In genomic region chr17:40933985-40934384, GRCm38 (mm10) we compare ENCODE assay signal across 9 mouse cellular contexts. TPM values are rescaled to one million over a fixed set of nuclear protein-coding genes. Genes with fewer than 3 reads are reported as not detected.
DNase-seq lines count a peak whose midpoint lies in the region; ATAC-seq and TF ChIP-seq lines count a peak whose summit lies in the region.
"Had no signal": no experiment of that assay in that cellular context is flagged by ENCODE, and none has a peak within 500 bp of the region (broad histone marks: within the 10 kb centered on the region; RNA-seq: fewer than 3 reads in every experiment).

No protein-coding gene starts in this region.

- ATAC-seq in hindbrain, embryonic 15.5 days (ENCODE audit: low FRiP score, low read depth): peak; percentile 35; the same call in 1 of the 2 replicates
- ATAC-seq in midbrain, embryonic 11.5 days (ENCODE audit: low FRiP score): peak; percentile 55

- H3K4me3 ChIP-seq in thymus, adult 2 months (ENCODE audit: control insufficient read depth, insufficient read depth, low read length): peak overlapping the region; percentile 94
- peak overlapping the region; percentile 55 for H3K4me3 ChIP-seq in hindbrain, embryonic 15.5 days
- peak overlapping the region; percentile 62 for H3K4me3 ChIP-seq in midbrain, embryonic 11.5 days (ENCODE audit: low read depth, low read length)

- under 1% methylated on average over 14 of the region's 14 CpGs for WGBS in thymus, adult 2 months
- WGBS in hindbrain, embryonic 15.5 days: under 1% methylated on average over 14 of the region's 14 CpGs
- 2% methylated on average over 14 of the region's 14 CpGs for WGBS in midbrain, embryonic 11.5 days

- peak; percentile 9 for DNase-seq in cerebellum, adult 11 months
- no peak for DNase-seq in cerebellum, postnatal 36 days
- no peak for DNase-seq in thymus, adult 2 months
- DNase-seq in thymus, postnatal 4 days: no peak
- peak; percentile 88 for DNase-seq in midbrain, embryonic 11.5 days (ENCODE audit: low spot score, missing footprints)
- DNase-seq in gastrocnemius, postnatal 36 days: no peak
- DNase-seq in adrenal gland, adult 18-20 months (ENCODE audit: low spot score in 2 of 2): no peak

- H3K4me2 ChIP-seq in hindbrain, embryonic 15.5 days: peak overlapping the region; percentile 90
- H3K4me2 ChIP-seq in midbrain, embryonic 11.5 days: peak overlapping the region; percentile 59

- TF ChIP-seq POLR2A in thymus, adult 2 months (IDR thresholded peaks at IDR 0.05; ENCODE audit: control insufficient read depth, extremely low read depth, insufficient read depth, low read length, poor library complexity): no peak

- H3K36me3 ChIP-seq in thymus, adult 2 months (ENCODE audit: control insufficient read depth, insufficient read depth, low read length): peaks cover 4% of the 10 kb centered on the region; the same call in 1 of the 2 replicates
- H3K36me3 ChIP-seq in hindbrain, embryonic 15.5 days: peaks cover 4% of the 10 kb centered on the region
- no peaks in the 10 kb centered on the region for H3K36me3 ChIP-seq in midbrain, embryonic 11.5 days (ENCODE audit: control insufficient read depth, insufficient read depth, low read length)

- H3K27me3 ChIP-seq in thymus, adult 2 months (ENCODE audit: control insufficient read depth, insufficient read depth, low read length): no peaks in the 10 kb centered on the region
- H3K27me3 ChIP-seq in hindbrain, embryonic 15.5 days: no peaks in the 10 kb centered on the region
- no peaks in the 10 kb centered on the region for H3K27me3 ChIP-seq in midbrain, embryonic 11.5 days (ENCODE audit: control insufficient read depth, insufficient read depth, low read length)

- intact Hi-C loops in gastrocnemius, postnatal 36 days (cut with DNase I): no loop called here

- H3K4me1 ChIP-seq in thymus, adult 2 months (replicated peaks; ENCODE audit: control insufficient read depth, insufficient read depth, low read length): no peaks in the 10 kb centered on the region
- H3K4me1 ChIP-seq in hindbrain, embryonic 15.5 days (replicated peaks): peaks cover 14% of the 10 kb centered on the region
- H3K4me1 ChIP-seq in midbrain, embryonic 11.5 days (ENCODE audit: control insufficient read depth, insufficient read depth, low read length): peaks cover 3% of the 10 kb centered on the region; the same call in 1 of the 2 replicates

- peak overlapping the region; percentile 34; the same call in 1 of the 2 replicates for H3K9ac ChIP-seq in hindbrain, embryonic 15.5 days
- peak overlapping the region; percentile 68 for H3K9ac ChIP-seq in midbrain, embryonic 11.5 days (ENCODE audit: low read length)

- peak overlapping the region; percentile 30; the same call in 1 of the 2 replicates for H3K27ac ChIP-seq in thymus, adult 2 months (ENCODE audit: control insufficient read depth, insufficient read depth, low read length)
- no peak overlapping the region for H3K27ac ChIP-seq in hindbrain, embryonic 15.5 days (replicated peaks)
- no peak overlapping the region for H3K27ac ChIP-seq in midbrain, embryonic 11.5 days (ENCODE audit: low read depth, low read length)

- no peaks in the 10 kb centered on the region for H3K9me3 ChIP-seq in hindbrain, embryonic 15.5 days
- no peaks in the 10 kb centered on the region for H3K9me3 ChIP-seq in midbrain, embryonic 11.5 days (ENCODE audit: control insufficient read depth, low read length)

- TF ChIP-seq CTCF in thymus, adult 2 months (IDR thresholded peaks at IDR 0.05; ENCODE audit: borderline replicate concordance, control insufficient read depth, extremely low read depth, insufficient read depth, low read length, poor library complexity): no peak

RNA-seq across cellular contexts. Expression of gene Mut, which starts 0.5 kb away (rescaled TPM):
- polyA plus RNA-seq in thymus, adult 2 months (2012; rRNA removed): 9.1 and 9.2 TPM in 2 replicates
- polyA plus RNA-seq in hindbrain, embryonic 15.5 days (2015; fragmentation: Nextera tagmentation; extraction: Ambion mirVana): 22.3 and 24.0 TPM in 2 replicates
- 30.1 and 31.2 TPM in 2 replicates for polyA plus RNA-seq in midbrain, embryonic 11.5 days (2014; fragmentation: Nextera tagmentation; extraction: Ambion mirVana)
- 10 to 100 TPM; 59.3 to 76.9 TPM for total RNA-seq in gastrocnemius, postnatal 36 days (2021)
- total RNA-seq in adrenal gland, adult 18-20 months (2021): 100 to 1,000 TPM; 148 to 173 TPM

RNA-seq across cellular contexts. Expression of gene Cenpq, which starts 0.9 kb away (rescaled TPM):
- polyA plus RNA-seq in thymus, adult 2 months (2012; rRNA removed): 3.9 and 4.8 TPM in 2 replicates
- polyA plus RNA-seq in hindbrain, embryonic 15.5 days (2015; fragmentation: Nextera tagmentation; extraction: Ambion mirVana): 11.0 and 11.6 TPM in 2 replicates
- 44.1 and 47.8 TPM in 2 replicates for polyA plus RNA-seq in midbrain, embryonic 11.5 days (2014; fragmentation: Nextera tagmentation; extraction: Ambion mirVana)
- total RNA-seq in gastrocnemius, postnatal 36 days (2021): 1 to 10 TPM; 2.7 to 4.1 TPM
- total RNA-seq in adrenal gland, adult 18-20 months (2021): 1 to 10 TPM; 5.9 to 8.1 TPM

RNA-seq across cellular contexts. Expression of gene Glyatl3, which starts 19.8 kb away (rescaled TPM):
- 0.09 and 0.27 TPM in 2 replicates for polyA plus RNA-seq in thymus, adult 2 months (2012; rRNA removed)
- polyA plus RNA-seq in hindbrain, embryonic 15.5 days (2015; fragmentation: Nextera tagmentation; extraction: Ambion mirVana): not detected in 2 replicates
- polyA plus RNA-seq in midbrain, embryonic 11.5 days (2014; fragmentation: Nextera tagmentation; extraction: Ambion mirVana): not detected in 2 replicates
- not detected for total RNA-seq in gastrocnemius, postnatal 36 days (2021)
- total RNA-seq in adrenal gland, adult 18-20 months (2021): not detected
- total RNA-seq: layer of hippocampus, adult 8-10 months had no signal

RNA-seq across cellular contexts. Expression of gene 9130008F23Rik, which starts 53.6 kb away (rescaled TPM):
- 0.70 and 1.3 TPM in 2 replicates for polyA plus RNA-seq in thymus, adult 2 months (2012; rRNA removed)
- polyA plus RNA-seq in hindbrain, embryonic 15.5 days (2015; fragmentation: Nextera tagmentation; extraction: Ambion mirVana): 0.53 and 1.1 TPM in 2 replicates
- 0.61 and 0.62 TPM in 2 replicates for polyA plus RNA-seq in midbrain, embryonic 11.5 days (2014; fragmentation: Nextera tagmentation; extraction: Ambion mirVana)
- total RNA-seq in gastrocnemius, postnatal 36 days (2021): under 1 TPM in 1 of 2 experiments, not detected in 1; 0.23 TPM
- total RNA-seq in adrenal gland, adult 18-20 months (2021): 1 to 10 TPM in 1 of 2 experiments, under 1 TPM in 1; 0.90 to 1.2 TPM

Comparison
In these comparisons a context has a peak if more than half of its experiments do, and no peak if none do; other contexts are left out.
1. DNase-seq: peak in cerebellum, adult 11 months (single experiment) and midbrain, embryonic 11.5 days (single experiment); none in cerebellum, postnatal 36 days (0 of 2), thymus, adult 2 months (single experiment), thymus, postnatal 4 days (single experiment), gastrocnemius, postnatal 36 days (0 of 2) and adrenal gland, adult 18-20 months (0 of 2).
2. Peak in every context shown above with its lines, with median percentiles within 50 percentile points of each other: H3K4me3 ChIP-seq.